Mouse (Mus musculus) liver, postnatal 0 days (tissue): ENCODE results near the gene Dzip1.

Experiments
- CTCF ChIP-seq: sonication (generic); IDR thresholded peaks from 2 replicates; pipeline ENCODE4 v1.5.1; 2016; ENCODE audit warnings: antibody characterized with exemption, low read depth
- EP300 ChIP-seq: IDR thresholded peaks from 2 replicates; pipeline ENCODE4 v1.6.1; 2016; ENCODE audit warnings: antibody characterized with exemption, low read depth, mild to moderate bottlenecking

DNA sequence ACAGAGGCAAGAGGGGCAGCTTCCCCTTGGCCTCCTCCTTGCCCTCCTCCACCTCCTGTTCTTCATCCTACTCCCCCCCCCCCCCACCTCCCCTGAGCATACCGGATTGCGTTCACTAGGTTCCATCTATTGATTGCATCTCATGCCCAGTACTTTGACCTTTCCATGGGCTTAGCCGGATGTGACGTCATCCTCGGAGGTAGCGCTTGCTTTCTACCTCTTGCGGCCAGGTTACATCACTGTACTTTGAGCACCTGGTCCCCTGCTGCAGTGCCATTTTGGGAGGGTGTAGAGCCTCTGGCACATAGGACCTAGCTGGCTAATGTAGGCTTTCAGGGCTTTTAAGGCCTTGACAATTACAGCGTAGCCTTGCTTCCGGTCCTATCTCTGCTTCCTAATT lies 9.4 kb upstream of the Dzip1 start:
- TF ChIP-seq CTCF (no peak), EP300 (no peak)
